Mouse (Mus musculus) kidney, embryonic 14.5 days (tissue): ENCODE results near the gene Slc36a1. TPM values are rescaled to one million over a fixed set of nuclear protein-coding genes. Genes with fewer than 3 reads are reported as not detected.

Source experiments
- ATAC-seq: fragments of 200-750 bp; cut with Nextera tagmentation; 2 replicates; pipeline ENCODE4 v1.8.0; 2017; ENCODE audit warnings: moderate number of reproducible peaks, mild to moderate bottlenecking, moderate TSS enrichment, moderate library complexity; ENCODE audit not compliant: low FRiP score, low TSS enrichment
- H3K27ac ChIP-seq: fragments of 300-500 bp; sonication (generic); 2 replicates; pipeline ENCODE4 v1.5.1; 2014; ENCODE audit warnings: low read depth, mild to moderate bottlenecking, low read length, moderate library complexity, mixed read lengths
- H3K27me3 ChIP-seq: fragments of 300-500 bp; sonication (generic); 2 replicates; pipeline ENCODE4 v1.6.1; 2014; ENCODE audit warnings: mild to moderate bottlenecking, low read length; ENCODE audit not compliant: control insufficient read depth, insufficient read depth
- H3K36me3 ChIP-seq: fragments of 300-500 bp; sonication (generic); 2 replicates; pipeline ENCODE4 v1.6.1; 2014; ENCODE audit warnings: low read length, mixed read lengths; ENCODE audit not compliant: control insufficient read depth, insufficient read depth
- H3K4me1 ChIP-seq: fragments of 300-500 bp; sonication (generic); 2 replicates; pipeline ENCODE4 v1.6.1; 2014; ENCODE audit warnings: low read length, mixed read lengths; ENCODE audit not compliant: control insufficient read depth, insufficient read depth
- H3K4me2 ChIP-seq: fragments of 300-500 bp; sonication (generic); replicated peaks from 2 replicates; pipeline ENCODE4 v1.6.1; 2014; ENCODE audit warnings: low read depth, mild to moderate bottlenecking, low read length
- H3K4me3 ChIP-seq: fragments of 300-500 bp; sonication (generic); 2 replicates; pipeline ENCODE4 v1.5.1; 2014; ENCODE audit warnings: mild to moderate bottlenecking, low read length
- H3K9ac ChIP-seq: fragments of 300-500 bp; sonication (generic); 2 replicates; pipeline ENCODE4 v1.6.1; 2014; ENCODE audit warnings: low read depth, mild to moderate bottlenecking, low read length, moderate library complexity
- H3K9me3 ChIP-seq: fragments of 300-500 bp; sonication (generic); 2 replicates; pipeline ENCODE4 v1.6.1; 2016; ENCODE audit warnings: low read length; ENCODE audit not compliant: control insufficient read depth
- WGBS: fragments of 180-500 bp; shearing (Covaris S2); extraction: QIAGEN DNeasy Blood & Tissue Kit; methylation state at CpG from one replicate; pipeline ENCODE4 v1.1.7; 2014; 5-methylcytosine and 5-hydroxymethylcytosine counted together
- polyA plus RNA-seq: library from polyadenylated mRNA; unstranded; fragments of >200 nt; fragmentation: Nextera tagmentation; extraction: Ambion mirVana; gene quantifications from 2 replicates; pipeline ENCODE4 v1.2.1, GENCODE M21; 2014

The Slc36a1 gene
- 2.1 and 2.2 TPM in 2 replicates for polyA plus RNA-seq

DNA sequence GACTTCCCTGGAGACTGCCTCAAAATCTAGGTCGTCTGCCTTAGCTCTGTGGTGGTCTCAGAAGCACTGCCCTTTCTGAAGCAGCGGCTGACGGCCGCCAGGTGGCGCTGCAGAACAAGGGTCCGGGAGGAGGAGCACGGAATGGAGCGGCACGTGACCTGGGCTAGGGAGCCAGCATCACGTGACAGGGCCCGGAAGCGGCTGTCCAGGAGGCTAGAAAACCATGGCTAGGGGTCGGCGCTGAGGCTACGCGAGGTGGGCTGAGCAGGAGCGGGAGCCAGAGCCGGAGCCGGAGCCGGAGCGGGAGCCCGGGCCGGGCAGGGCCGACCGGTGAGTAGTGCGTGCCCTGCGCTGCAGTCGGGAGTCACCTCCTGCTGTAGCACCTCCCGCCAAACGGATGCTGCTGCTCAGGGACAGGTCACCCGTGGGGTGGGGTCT, at the start of gene Slc36a1:
TSS of gene Slc36a1 (plus strand) at position 192 of the 438 bp plus-strand sequence.
- Histone ChIP-seq H3K9ac (peak within 1 kb of the TSS; percentile 56), H3K4me2 (peak within 1 kb of the TSS; percentile 96), H3K4me3 (peak within 1 kb of the TSS; percentile 77), H3K36me3 (no peaks in the 10 kb centered on the region), H3K27ac (no peak within 1 kb of the TSS), H3K9me3 (no peaks in the 10 kb centered on the region), H3K4me1 (peaks cover 8% of the 10 kb centered on the region; the same call in 1 of the 2 replicates), H3K27me3 (no peaks in the 10 kb centered on the region)
- ATAC-seq, result peak; percentile 95
- under 1% methylated on average over 31 of the region's 31 CpGs for WGBS

- H3K4me2 ChIP-seq, result no peak overlapping the region
- H3K9ac ChIP-seq, result no peak overlapping the region
- H3K9me3 ChIP-seq, result no peaks in the 10 kb centered on the region
- H3K36me3 ChIP-seq, result no peaks in the 10 kb centered on the region
- 51% methylated on average over 3 of the region's 3 CpGs for WGBS
- no peak for ATAC-seq
- no peaks in the 10 kb centered on the region for H3K27me3 ChIP-seq
- H3K4me3 ChIP-seq, result no peak overlapping the region
- no peaks in the 10 kb centered on the region for H3K4me1 ChIP-seq
- H3K27ac ChIP-seq, result no peak overlapping the region
Observed at GRCm38 (mm10) chr11:55154398-55155069, 49.6 kb upstream of the Slc36a1 start.

- Histone ChIP-seq H3K27me3 (no peaks in the 10 kb centered on the region), H3K27ac (no peak overlapping the region), H3K9ac (no peak overlapping the region), H3K36me3 (no peaks in the 10 kb centered on the region), H3K9me3 (no peaks in the 10 kb centered on the region), H3K4me3 (no peak overlapping the region), H3K4me1 (no peaks in the 10 kb centered on the region), H3K4me2 (no peak overlapping the region)
- 49% methylated on average over 6 of the region's 6 CpGs for WGBS
- 0 out of 2 replicates have a peak, but pooled peaks have one; percentile 45 for ATAC-seq
Observed at GRCm38 (mm10) chr11:55155070-55155421, 49.1 kb upstream of the Slc36a1 start.

- 55% methylated on average over 13 of the region's 13 CpGs for WGBS
- H3K9me3 ChIP-seq, result no peaks in the 10 kb centered on the region
- H3K4me3 ChIP-seq, result no peak overlapping the region
- no peak overlapping the region for H3K4me2 ChIP-seq
- ATAC-seq, result peak; percentile 76
- no peak overlapping the region for H3K27ac ChIP-seq
- no peaks in the 10 kb centered on the region for H3K36me3 ChIP-seq
- H3K27me3 ChIP-seq, result no peaks in the 10 kb centered on the region
- no peaks in the 10 kb centered on the region for H3K4me1 ChIP-seq
- H3K9ac ChIP-seq, result no peak overlapping the region
Observed at GRCm38 (mm10) chr11:55158785-55159359, 45.3 kb upstream of the Slc36a1 start.

DNA sequence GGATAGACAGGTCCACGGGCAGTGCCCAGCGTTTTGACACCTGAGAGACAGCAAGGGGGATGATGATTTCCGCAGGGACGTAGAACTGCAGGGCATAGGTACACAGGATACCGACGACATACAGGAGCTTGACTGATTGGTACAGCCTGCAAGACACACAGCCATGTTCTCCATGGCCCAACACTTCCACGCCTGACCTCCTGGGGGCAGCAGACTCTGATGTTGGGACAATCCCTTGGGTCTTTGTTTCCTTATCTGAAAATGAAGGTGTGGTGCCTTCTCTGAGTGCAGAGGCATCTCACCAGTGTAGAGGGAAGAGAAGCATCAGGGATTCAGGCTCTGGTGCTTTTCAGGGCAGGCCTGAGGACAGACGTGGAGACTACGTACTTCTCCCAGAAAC, 41.5 kb upstream of the Slc36a1 start:
- no peak overlapping the region for H3K4me3 ChIP-seq
- H3K27me3 ChIP-seq, result no peaks in the 10 kb centered on the region
- no peaks in the 10 kb centered on the region for H3K4me1 ChIP-seq
- no peak overlapping the region for H3K9ac ChIP-seq
- 45% methylated on average over 9 of the region's 9 CpGs for WGBS
- no peaks in the 10 kb centered on the region for H3K9me3 ChIP-seq
- no peak overlapping the region for H3K4me2 ChIP-seq
- ATAC-seq, result no peak
- no peak overlapping the region for H3K27ac ChIP-seq
- H3K36me3 ChIP-seq, result no peaks in the 10 kb centered on the region

GRCm38 (mm10) chr11:55164723-55165122, 39.4 kb upstream of the Slc36a1 start:
- Histone ChIP-seq H3K27me3 (no peaks in the 10 kb centered on the region), H3K27ac (no peak overlapping the region), H3K9me3 (no peaks in the 10 kb centered on the region), H3K4me1 (no peaks in the 10 kb centered on the region), H3K4me2 (no peak overlapping the region), H3K36me3 (no peaks in the 10 kb centered on the region), H3K9ac (no peak overlapping the region), H3K4me3 (no peak overlapping the region)
- WGBS, result 40% methylated on average over 3 of the region's 3 CpGs
- ATAC-seq, result no peak

DNA sequence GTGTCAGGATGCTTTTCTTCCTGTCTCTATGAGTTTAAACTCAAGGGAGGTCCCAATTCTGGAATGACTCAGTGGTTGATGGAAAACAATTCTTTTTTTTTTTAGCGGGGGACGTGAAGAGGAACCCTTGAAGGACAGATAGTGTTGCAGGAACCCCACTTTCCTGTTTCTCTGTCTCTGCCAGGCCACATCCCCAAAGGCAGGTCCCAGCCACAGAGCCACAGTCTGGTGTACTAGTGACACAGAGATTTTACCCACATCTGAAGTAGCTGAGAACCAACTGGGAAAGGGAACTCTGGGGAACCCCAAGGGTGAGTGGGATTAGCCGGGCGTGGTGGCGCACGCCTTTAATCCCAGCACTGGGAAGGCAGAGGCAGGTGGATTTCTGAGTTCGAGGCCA, 38.4 kb upstream of the Slc36a1 start:
- 89% methylated on average over 7 of the region's 7 CpGs for WGBS
- Histone ChIP-seq H3K4me2 (no peak overlapping the region), H3K27ac (no peak overlapping the region), H3K9ac (no peak overlapping the region), H3K27me3 (no peaks in the 10 kb centered on the region), H3K36me3 (no peaks in the 10 kb centered on the region), H3K4me1 (no peaks in the 10 kb centered on the region), H3K9me3 (no peaks in the 10 kb centered on the region), H3K4me3 (no peak overlapping the region)
- ATAC-seq, result no peak

DNA sequence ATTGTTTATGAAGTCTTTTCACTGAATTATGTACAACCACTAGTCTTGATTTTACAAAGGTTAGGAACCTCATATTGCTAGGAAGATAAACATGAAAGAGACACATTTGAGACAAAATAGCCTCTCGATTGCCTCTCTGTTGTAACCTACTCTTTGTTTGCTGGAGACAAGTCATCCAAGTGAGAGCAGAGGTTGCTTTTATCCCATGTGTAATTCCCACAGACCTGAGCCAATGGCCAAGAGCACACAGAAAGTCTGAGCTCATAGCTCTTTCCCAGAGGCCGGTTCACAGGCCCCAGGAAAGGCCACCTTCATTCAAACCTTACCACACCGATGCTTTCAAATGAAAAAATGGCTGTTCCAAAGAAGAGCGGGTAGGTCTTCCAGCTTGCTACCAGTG, 35.6 kb upstream of the Slc36a1 start:
- H3K27me3 ChIP-seq, result no peaks in the 10 kb centered on the region
- no peaks in the 10 kb centered on the region for H3K36me3 ChIP-seq
- H3K27ac ChIP-seq, result no peak overlapping the region
- no peak overlapping the region for H3K4me2 ChIP-seq
- H3K4me1 ChIP-seq, result no peaks in the 10 kb centered on the region
- no peaks in the 10 kb centered on the region for H3K9me3 ChIP-seq
- no peak overlapping the region for H3K9ac ChIP-seq
- H3K4me3 ChIP-seq, result no peak overlapping the region
- 86% methylated on average over 4 of the region's 4 CpGs for whole genome bisulfite sequencing
- no peak for ATAC-seq

- no peaks in the 10 kb centered on the region for H3K36me3 ChIP-seq
- no peaks in the 10 kb centered on the region for H3K4me1 ChIP-seq
- 94% methylated on average over 6 of the region's 6 CpGs for WGBS
- no peak overlapping the region for H3K4me2 ChIP-seq
- H3K4me3 ChIP-seq, result no peak overlapping the region
- H3K27me3 ChIP-seq, result no peaks in the 10 kb centered on the region
- H3K27ac ChIP-seq, result no peak overlapping the region
- ATAC-seq, result no peak
- H3K9me3 ChIP-seq, result no peaks in the 10 kb centered on the region
- no peak overlapping the region for H3K9ac ChIP-seq
Observed at GRCm38 (mm10) chr11:55168914-55169313, 35.2 kb upstream of the Slc36a1 start.
